Mouse (Mus musculus) kidney, adult 2 months (tissue): ENCODE measurements around the gene Pdzd2.

ENCODE experiments used
- CTCF ChIP-seq: fragments of 200-500 bp; conservative IDR thresholded peaks from 2 replicates; pipeline ENCODE4 v1.5.1; 2011; ENCODE audit warnings: low read depth, mild to moderate bottlenecking, control low read depth, low read length, moderate library complexity, mixed read lengths; ENCODE audit not compliant: insufficient read depth, insufficient read length
- POLR2A ChIP-seq: fragments of 200-500 bp; IDR thresholded peaks from one replicate; pipeline ENCODE4 v1.6.1; 2011; ENCODE audit warnings: low read depth, low read length, control low read depth

DNA sequence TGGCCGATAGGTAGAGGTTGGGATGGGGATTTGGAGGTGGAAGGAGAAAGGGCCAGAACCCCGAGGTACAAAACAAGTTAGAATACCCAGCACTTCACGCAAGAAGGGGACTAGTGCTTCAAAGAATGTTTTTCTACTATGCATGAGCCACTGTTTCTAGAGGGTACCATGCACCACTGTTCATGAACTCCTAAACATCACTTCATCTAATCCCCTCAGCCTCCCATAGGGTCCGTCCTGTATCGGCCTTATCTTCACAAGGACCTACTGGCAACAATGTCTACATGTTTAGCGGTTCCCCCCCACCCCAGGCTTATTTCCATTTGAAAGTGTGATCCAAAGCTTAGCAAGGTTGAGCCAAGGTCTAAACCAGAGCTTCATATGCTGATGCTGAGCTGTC is 162.0 kb downstream of the Pdzd2 start:
- no peak for TF ChIP-seq CTCF
- no peak for TF ChIP-seq POLR2A
